Mouse (Mus musculus) small intestine, adult 2 months (tissue): Measurements from ENCODE around the gene Hoxc5.

Experiments used
- CTCF ChIP-seq: fragments of 200-500 bp; IDR thresholded peaks from 2 replicates; pipeline ENCODE4 v1.5.1; 2012; ENCODE audit warnings: low read depth, mild to moderate bottlenecking, control low read depth, inconsistent platforms, low read length, moderate library complexity, mixed read lengths; ENCODE audit not compliant: insufficient replicate concordance, insufficient read length; ENCODE audit errors: extremely low read depth
- POLR2A ChIP-seq: fragments of 200-500 bp; IDR thresholded peaks from 2 replicates; pipeline ENCODE4 v1.6.1; 2012; ENCODE audit warnings: low read depth, mild to moderate bottlenecking, control low read depth, inconsistent platforms, low read length, moderate library complexity

DNA sequence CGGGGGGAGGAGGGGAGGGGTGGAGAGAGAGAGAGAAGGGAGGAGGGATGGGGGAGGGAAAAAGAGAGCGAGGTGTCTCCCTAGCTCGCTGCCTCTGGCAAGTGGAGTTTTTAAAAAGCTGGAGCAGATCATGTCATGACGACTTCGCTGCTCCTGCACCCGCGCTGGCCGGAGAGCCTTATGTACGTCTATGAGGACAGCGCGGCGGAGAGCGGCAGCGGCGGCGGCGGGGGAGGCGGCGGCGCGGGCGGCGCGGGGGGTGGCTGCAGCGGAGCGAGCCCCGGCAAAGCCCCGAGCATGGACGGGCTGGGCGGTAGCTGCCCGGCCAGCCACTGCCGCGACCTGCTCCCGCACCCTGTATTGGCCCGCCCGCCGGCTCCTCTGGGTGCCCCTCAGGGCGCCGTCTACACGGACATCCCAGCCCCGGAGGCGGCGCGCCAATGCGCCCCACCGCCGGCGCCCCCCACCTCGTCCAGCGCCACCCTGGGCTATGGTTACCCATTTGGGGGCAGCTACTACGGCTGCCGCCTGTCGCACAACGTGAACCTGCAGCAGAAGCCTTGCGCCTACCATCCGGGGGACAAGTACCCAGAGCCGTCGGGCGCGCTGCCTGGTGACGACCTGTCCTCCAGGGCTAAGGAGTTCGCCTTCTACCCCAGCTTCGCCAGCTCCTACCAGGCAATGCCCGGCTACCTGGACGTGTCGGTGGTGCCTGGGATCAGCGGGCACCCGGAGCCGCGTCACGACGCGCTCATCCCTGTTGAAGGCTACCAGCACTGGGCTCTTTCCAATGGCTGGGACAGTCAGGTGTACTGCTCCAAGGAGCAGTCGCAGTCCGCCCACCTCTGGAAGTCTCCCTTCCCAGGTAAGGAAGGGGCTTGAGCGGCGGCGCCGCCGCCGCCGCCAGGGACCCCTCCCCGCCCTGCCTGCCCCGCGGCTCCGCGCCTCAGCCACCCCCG lies 45.9 kb upstream of the Hoxc5 start, which contains the start of gene Hoxc13:
- TF ChIP-seq POLR2A (no peak), CTCF (no peak)
